Mouse (Mus musculus): ENCODE measurements around the gene Coq7.

The Coq7 gene

GRCm38 (mm10) chr7:118494892-118495579 lies 38.1 kb downstream of the Coq7 start:
- no peak for DNase-seq (ENCODE audit: low spot score)

- no peak for DNase-seq (ENCODE audit: low spot score)
These were observed 39.3 kb downstream of the Coq7 start for GRCm38 (mm10) chr7:118493892-118494291.

GRCm38 (mm10) chr7:118491431-118492147 lies 41.6 kb downstream of the Coq7 start, which contains the start of gene Itpripl2:
TSS of gene Itpripl2 (minus strand) at chr7:118491975.
- no peak for DNase-seq (ENCODE audit: low spot score)

GRCm38 (mm10) chr7:118490666-118491430 lies 42.3 kb downstream of the Coq7 start:
- no peak for DNase-seq (ENCODE audit: low spot score)

- no peak for DNase-seq (ENCODE audit: low spot score)
These were observed 43.2 kb downstream of the Coq7 start for GRCm38 (mm10) chr7:118489706-118490665.

GRCm38 (mm10) chr7:118488060-118488664 lies 45.0 kb downstream of the Coq7 start:
- DNase-seq (ENCODE audit: low spot score), result no peak

GRCm38 (mm10) chr7:118486917-118487316 lies 46.2 kb downstream of the Coq7 start:
- DNase-seq (ENCODE audit: low spot score), result no peak

- DNase-seq (ENCODE audit: low spot score), result no peak
These were observed 49.2 kb downstream of the Coq7 start for GRCm38 (mm10) chr7:118483996-118484395.

GRCm38 (mm10) chr7:118482001-118482400 lies 51.2 kb downstream of the Coq7 start:
- DNase-seq (ENCODE audit: low spot score), result no peak

- DNase-seq (ENCODE audit: low spot score), result no peak
These were observed 51.9 kb downstream of the Coq7 start for GRCm38 (mm10) chr7:118481047-118481810.

- DNase-seq (ENCODE audit: low spot score), result no peak
These were observed 52.9 kb downstream of the Coq7 start for GRCm38 (mm10) chr7:118480160-118480709.

- no peak for DNase-seq (ENCODE audit: low spot score)
These were observed 54.3 kb downstream of the Coq7 start for GRCm38 (mm10) chr7:118478835-118479312.

GRCm38 (mm10) chr7:118476428-118476827 lies 56.7 kb downstream of the Coq7 start:
- DNase-seq (ENCODE audit: low spot score), result no peak

- no peak for DNase-seq (ENCODE audit: low spot score)
These were observed 58.0 kb downstream of the Coq7 start for GRCm38 (mm10) chr7:118475008-118475705.

- no peak for DNase-seq (ENCODE audit: low spot score)
These were observed 60.3 kb downstream of the Coq7 start for GRCm38 (mm10) chr7:118472886-118473285.

- no peak for DNase-seq (ENCODE audit: low spot score)
These were observed 65.1 kb downstream of the Coq7 start for GRCm38 (mm10) chr7:118468060-118468459.

GRCm38 (mm10) chr7:118464432-118464831 lies 68.7 kb downstream of the Coq7 start:
- no peak for DNase-seq (ENCODE audit: low spot score)

GRCm38 (mm10) chr7:118462818-118463762 lies 70.1 kb downstream of the Coq7 start:
- DNase-seq (ENCODE audit: low spot score), result no peak

Measured in c-Kit-positive CD71-positive TER-119-positive erythroid progenitor cells, embryonic 14.5 days (primary cell).